Mouse (Mus musculus): ENCODE results near the gene Gm20449. TPM values are rescaled to one million over a fixed set of nuclear protein-coding genes. Genes with fewer than 3 reads are reported as not detected.
"Not testable (repeated sequence)": the region's sequence is repeated elsewhere in the genome, so short reads cannot be mapped to it uniquely, and the experiment has no call there.

The Gm20449 gene
- 0.07 TPM in 1 of 2 replicates, not detected in the other for polyA plus RNA-seq (2014; fragmentation: Nextera tagmentation; extraction: Ambion mirVana)

GRCm38 (mm10) chr7:41499389-41500049, at the start of gene Gm20449, which contains the start of gene AW146154:
Gene Gm20449 (minus strand): TSS chr7:41499417.
Gene AW146154 (minus strand): TSS chr7:41499890.
- ATAC-seq (replicated peaks; ENCODE audit: low FRiP score) = peak; percentile 97
- WGBS = under 1% methylated on average over 18 of the region's 18 CpGs

GRCm38 (mm10) chr7:41512672-41513071, 13.5 kb upstream of the Gm20449 start:
- Histone ChIP-seq H3K4me1 (replicated peaks; ENCODE audit: control insufficient read depth, insufficient read depth, low read length) (no peaks in the 10 kb centered on the region), H3K27ac (ENCODE audit: low read depth, low read length) (no peak overlapping the region), H3K4me2 (no peak overlapping the region), H3K36me3 (ENCODE audit: control insufficient read depth, insufficient read depth, low read length) (no peaks in the 10 kb centered on the region), H3K9ac (ENCODE audit: low read depth, low read length) (no peak overlapping the region), H3K4me3 (ENCODE audit: low read depth, low read length) (no peak overlapping the region), H3K9me3 (ENCODE audit: control insufficient read depth, low read length) (peaks cover 2% of the 10 kb centered on the region; the same call in 1 of the 2 replicates), H3K27me3 (replicated peaks; ENCODE audit: control insufficient read depth, insufficient read depth, low read length) (no peaks in the 10 kb centered on the region)
- 70% methylated on average over 3 of the region's 3 CpGs for WGBS
- DNase-seq (ENCODE audit: low spot score) (no peak), ATAC-seq (replicated peaks; ENCODE audit: low FRiP score) (no peak)

More at GRCm38 (mm10) chr7:41499389-41500049, at the start of gene Gm20449, which contains the start of gene AW146154:
- DNase-seq (ENCODE audit: low spot score) = peak; percentile 77
- Histone ChIP-seq H3K27ac (ENCODE audit: low read depth, low read length) (peak within 1 kb of the TSS; percentile 3; the same call in 1 of the 2 replicates), H3K4me3 (ENCODE audit: low read depth, low read length) (peak within 1 kb of the TSS; percentile 59), H3K4me1 (replicated peaks; ENCODE audit: control insufficient read depth, insufficient read depth, low read length) (no peaks in the 10 kb centered on the region), H3K9ac (ENCODE audit: low read depth, low read length) (peak within 1 kb of the TSS; percentile 68), H3K36me3 (ENCODE audit: control insufficient read depth, insufficient read depth, low read length) (no peaks in the 10 kb centered on the region; the same call in 1 of the 2 replicates), H3K9me3 (ENCODE audit: control insufficient read depth, low read length) (no peaks in the 10 kb centered on the region), H3K27me3 (replicated peaks; ENCODE audit: control insufficient read depth, insufficient read depth, low read length) (no peaks in the 10 kb centered on the region), H3K4me2 (peak within 1 kb of the TSS; percentile 92)

GRCm38 (mm10) chr7:41512207-41512606, 13.0 kb upstream of the Gm20449 start:
- 17% methylated on average over 1 of the region's 1 CpGs for WGBS
- no peak overlapping the region for H3K9ac ChIP-seq (ENCODE audit: low read depth, low read length)
- no peak for ATAC-seq (replicated peaks; ENCODE audit: low FRiP score)
- no peaks in the 10 kb centered on the region for H3K36me3 ChIP-seq (ENCODE audit: control insufficient read depth, insufficient read depth, low read length)
- no peaks in the 10 kb centered on the region for H3K27me3 ChIP-seq (replicated peaks; ENCODE audit: control insufficient read depth, insufficient read depth, low read length)
- H3K9me3 ChIP-seq (ENCODE audit: control insufficient read depth, low read length) = peaks cover 2% of the 10 kb centered on the region; the same call in 1 of the 2 replicates
- no peaks in the 10 kb centered on the region for H3K4me1 ChIP-seq (replicated peaks; ENCODE audit: control insufficient read depth, insufficient read depth, low read length)
- DNase-seq (ENCODE audit: low spot score) = no peak
- H3K4me2 ChIP-seq = no peak overlapping the region
- H3K27ac ChIP-seq (ENCODE audit: low read depth, low read length) = no peak overlapping the region
- H3K4me3 ChIP-seq (ENCODE audit: low read depth, low read length) = no peak overlapping the region

GRCm38 (mm10) chr7:41502402-41502801, 3.2 kb upstream of the Gm20449 start:
- Histone ChIP-seq H3K4me3 (ENCODE audit: low read depth, low read length) (no peak overlapping the region), H3K9me3 (ENCODE audit: control insufficient read depth, low read length) (no peaks in the 10 kb centered on the region), H3K27me3 (replicated peaks; ENCODE audit: control insufficient read depth, insufficient read depth, low read length) (no peaks in the 10 kb centered on the region), H3K4me1 (replicated peaks; ENCODE audit: control insufficient read depth, insufficient read depth, low read length) (no peaks in the 10 kb centered on the region), H3K36me3 (ENCODE audit: control insufficient read depth, insufficient read depth, low read length) (no peaks in the 10 kb centered on the region), H3K27ac (ENCODE audit: low read depth, low read length) (no peak overlapping the region), H3K4me2 (no peak overlapping the region), H3K9ac (ENCODE audit: low read depth, low read length) (no peak overlapping the region)
- DNase-seq (ENCODE audit: low spot score) (no peak), ATAC-seq (replicated peaks; ENCODE audit: low FRiP score) (no peak)
- 25% methylated on average over 1 of the region's 1 CpGs for WGBS

- Histone ChIP-seq H3K9me3 (ENCODE audit: control insufficient read depth, low read length) (no peaks in the 10 kb centered on the region), H3K4me1 (replicated peaks; ENCODE audit: control insufficient read depth, insufficient read depth, low read length) (no peaks in the 10 kb centered on the region), H3K4me3 (ENCODE audit: low read depth, low read length) (peak overlapping the region; percentile 59), H3K36me3 (ENCODE audit: control insufficient read depth, insufficient read depth, low read length) (no peaks in the 10 kb centered on the region; the same call in 1 of the 2 replicates), H3K9ac (ENCODE audit: low read depth, low read length) (peak overlapping the region; percentile 68; the same call in 1 of the 2 replicates), H3K27ac (ENCODE audit: low read depth, low read length) (no peak overlapping the region), H3K4me2 (peak overlapping the region; percentile 92), H3K27me3 (replicated peaks; ENCODE audit: control insufficient read depth, insufficient read depth, low read length) (no peaks in the 10 kb centered on the region)
- ATAC-seq (replicated peaks; ENCODE audit: low FRiP score) (no peak; the same call in 1 of the 2 replicates), DNase-seq (ENCODE audit: low spot score) (peak; percentile 35)
- WGBS = 14% methylated on average over 22 of the region's 22 CpGs
Measured at GRCm38 (mm10) chr7:41500151-41500934, 1.1 kb upstream of the Gm20449 start.

GRCm38 (mm10) chr7:41499018-41499388, 214 bp downstream of the Gm20449 start:
- Histone ChIP-seq H3K4me3 (ENCODE audit: low read depth, low read length) (peak overlapping the region; percentile 59), H3K27ac (ENCODE audit: low read depth, low read length) (0 out of 2 replicates have a peak overlapping the region, but pooled peaks have one; percentile 3), H3K4me2 (peak overlapping the region; percentile 92), H3K9ac (ENCODE audit: low read depth, low read length) (peak overlapping the region; percentile 68)
- H3K27me3 ChIP-seq (replicated peaks; ENCODE audit: control insufficient read depth, insufficient read depth, low read length); DNase-seq (ENCODE audit: low spot score); H3K4me1 ChIP-seq (replicated peaks; ENCODE audit: control insufficient read depth, insufficient read depth, low read length); H3K9me3 ChIP-seq (ENCODE audit: control insufficient read depth, low read length); H3K36me3 ChIP-seq (ENCODE audit: control insufficient read depth, insufficient read depth, low read length): not testable (repeated sequence)
- 0% methylated on average over 6 of the region's 6 CpGs for WGBS
- peak; percentile 66 for ATAC-seq (replicated peaks; ENCODE audit: low FRiP score)

- not testable (repeated sequence) for H3K27ac ChIP-seq (ENCODE audit: low read depth, low read length); DNase-seq (ENCODE audit: low spot score); ATAC-seq (replicated peaks; ENCODE audit: low FRiP score); H3K36me3 ChIP-seq (ENCODE audit: control insufficient read depth, insufficient read depth, low read length); H3K4me1 ChIP-seq (replicated peaks; ENCODE audit: control insufficient read depth, insufficient read depth, low read length); H3K9me3 ChIP-seq (ENCODE audit: control insufficient read depth, low read length); H3K27me3 ChIP-seq (replicated peaks; ENCODE audit: control insufficient read depth, insufficient read depth, low read length)
- 53% methylated on average over 2 of the region's 4 CpGs for WGBS
- Histone ChIP-seq H3K9ac (ENCODE audit: low read depth, low read length) (peak overlapping the region; percentile 68; the same call in 1 of the 2 replicates), H3K4me3 (ENCODE audit: low read depth, low read length) (peak overlapping the region; percentile 59), H3K4me2 (peak overlapping the region; percentile 92)
Measured at GRCm38 (mm10) chr7:41498464-41498863, 753 bp downstream of the Gm20449 start.

- Histone ChIP-seq H3K27ac (ENCODE audit: low read depth, low read length) (no peak overlapping the region), H3K27me3 (replicated peaks; ENCODE audit: control insufficient read depth, insufficient read depth, low read length) (no peaks in the 10 kb centered on the region), H3K36me3 (ENCODE audit: control insufficient read depth, insufficient read depth, low read length) (no peaks in the 10 kb centered on the region; the same call in 1 of the 2 replicates), H3K4me2 (no peak overlapping the region), H3K4me1 (replicated peaks; ENCODE audit: control insufficient read depth, insufficient read depth, low read length) (no peaks in the 10 kb centered on the region), H3K4me3 (ENCODE audit: low read depth, low read length) (no peak overlapping the region), H3K9ac (ENCODE audit: low read depth, low read length) (no peak overlapping the region), H3K9me3 (ENCODE audit: control insufficient read depth, low read length) (no peaks in the 10 kb centered on the region)
- no peak for ATAC-seq (replicated peaks; ENCODE audit: low FRiP score)
- WGBS = 95% methylated on average over 2 of the region's 2 CpGs
- DNase-seq (ENCODE audit: low spot score) = no peak
Measured at GRCm38 (mm10) chr7:41497871-41498270, 1.3 kb downstream of the Gm20449 start.

Measured in liver, embryonic 11.5 days (tissue).